Mouse (Mus musculus): ENCODE measurements around the gene Hs3st1.
"Not testable (repeated sequence)": the region's sequence is repeated elsewhere in the genome, so short reads cannot be mapped to it uniquely, and the experiment has no call there.

Hs3st1 gene

GRCm38 (mm10) chr5:39755375-39755774 is at the start of gene Hs3st1:
Gene Hs3st1 (minus strand): TSS chr5:39755475.
- not testable (repeated sequence) for DNase-seq (ENCODE audit: low spot score in 2 of 2)

- no peak for DNase-seq (ENCODE audit: low spot score in 2 of 2)
Measured at GRCm38 (mm10) chr5:39804663-39805062, 49.4 kb upstream of the Hs3st1 start.

GRCm38 (mm10) chr5:39803941-39804340 is 48.7 kb upstream of the Hs3st1 start:
- no peak for DNase-seq (ENCODE audit: low spot score in 2 of 2)

- DNase-seq (ENCODE audit: low spot score in 2 of 2), result peak; percentile 49 to 62
Measured at GRCm38 (mm10) chr5:39803457-39803856, 48.2 kb upstream of the Hs3st1 start.

- no peak for DNase-seq (ENCODE audit: low spot score in 2 of 2)
Measured at GRCm38 (mm10) chr5:39802110-39802509, 46.8 kb upstream of the Hs3st1 start.

- DNase-seq (ENCODE audit: low spot score in 2 of 2), result no peak
Measured at GRCm38 (mm10) chr5:39777094-39777710, 21.9 kb upstream of the Hs3st1 start.

GRCm38 (mm10) chr5:39771680-39772348 is 16.5 kb upstream of the Hs3st1 start:
- DNase-seq (ENCODE audit: low spot score in 2 of 2), result no peak

- DNase-seq (ENCODE audit: low spot score in 2 of 2), result no peak
Measured at GRCm38 (mm10) chr5:39761682-39762456, 6.6 kb upstream of the Hs3st1 start.

GRCm38 (mm10) chr5:39758890-39759475 is 3.7 kb upstream of the Hs3st1 start:
- DNase-seq (ENCODE audit: low spot score in 2 of 2), result no peak

GRCm38 (mm10) chr5:39736843-39737242 is 18.4 kb downstream of the Hs3st1 start:
- DNase-seq (ENCODE audit: low spot score in 2 of 2), result peak; percentile 31 to 33

- DNase-seq (ENCODE audit: low spot score in 2 of 2), result no peak
Measured at GRCm38 (mm10) chr5:39733750-39734443, 21.4 kb downstream of the Hs3st1 start.

- DNase-seq (ENCODE audit: low spot score in 2 of 2), result no peak
Measured at GRCm38 (mm10) chr5:39733013-39733749, 22.1 kb downstream of the Hs3st1 start.

- no peak for DNase-seq (ENCODE audit: low spot score in 2 of 2)
Measured at GRCm38 (mm10) chr5:39715694-39716550, 39.4 kb downstream of the Hs3st1 start.

GRCm38 (mm10) chr5:39715193-39715592 is 40.1 kb downstream of the Hs3st1 start:
- DNase-seq (ENCODE audit: low spot score in 2 of 2), result no peak

GRCm38 (mm10) chr5:39705539-39705938 is 49.7 kb downstream of the Hs3st1 start:
- no peak for DNase-seq (ENCODE audit: low spot score in 2 of 2)

- no peak for DNase-seq (ENCODE audit: low spot score in 2 of 2)
Measured at GRCm38 (mm10) chr5:39660826-39661225, 94.4 kb downstream of the Hs3st1 start.

- no peak for DNase-seq (ENCODE audit: low spot score in 2 of 2)
Measured at GRCm38 (mm10) chr5:39659417-39659816, 95.9 kb downstream of the Hs3st1 start.

- DNase-seq (ENCODE audit: low spot score in 2 of 2), result peak; percentile 47 to 63
Measured at GRCm38 (mm10) chr5:39644827-39645380, 110.4 kb downstream of the Hs3st1 start.

- DNase-seq (ENCODE audit: low spot score in 2 of 2), result peak; percentile 95 to 96
Measured at GRCm38 (mm10) chr5:39643924-39644826, 111.1 kb downstream of the Hs3st1 start.

Data from right cerebral cortex, postnatal 10 days (tissue).